Mouse (Mus musculus): Measurements from ENCODE around the gene Tnfrsf26. TPM values are rescaled to one million over a fixed set of nuclear protein-coding genes. Genes with fewer than 3 reads are reported as not detected.

The Tnfrsf26 gene
- total RNA-seq (2023) = 10 to 100 TPM; 28.2 to 33.1 TPM

DNA sequence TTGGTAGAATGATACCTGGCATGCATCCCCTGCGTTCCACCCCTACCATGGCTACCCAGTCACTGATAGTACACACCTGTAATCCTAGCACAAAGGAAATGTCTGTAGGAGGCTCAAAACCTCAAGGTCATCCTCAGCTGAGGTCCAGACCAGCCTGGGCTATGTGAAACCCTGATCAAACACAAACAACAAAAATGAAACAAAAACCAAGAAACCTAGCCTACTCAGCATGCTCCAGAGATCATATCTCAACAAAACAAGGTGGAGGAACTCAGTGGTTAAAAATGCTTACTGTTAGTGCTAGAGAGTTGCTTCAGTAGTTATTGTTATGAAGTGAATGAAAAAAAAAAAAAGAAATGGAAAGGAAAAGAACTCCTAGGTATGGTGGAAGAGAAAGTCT lies at the start of gene Tnfrsf26:
Gene Tnfrsf26 (minus strand): TSS at position 183 of the 400 bp plus-strand sequence.

DNA sequence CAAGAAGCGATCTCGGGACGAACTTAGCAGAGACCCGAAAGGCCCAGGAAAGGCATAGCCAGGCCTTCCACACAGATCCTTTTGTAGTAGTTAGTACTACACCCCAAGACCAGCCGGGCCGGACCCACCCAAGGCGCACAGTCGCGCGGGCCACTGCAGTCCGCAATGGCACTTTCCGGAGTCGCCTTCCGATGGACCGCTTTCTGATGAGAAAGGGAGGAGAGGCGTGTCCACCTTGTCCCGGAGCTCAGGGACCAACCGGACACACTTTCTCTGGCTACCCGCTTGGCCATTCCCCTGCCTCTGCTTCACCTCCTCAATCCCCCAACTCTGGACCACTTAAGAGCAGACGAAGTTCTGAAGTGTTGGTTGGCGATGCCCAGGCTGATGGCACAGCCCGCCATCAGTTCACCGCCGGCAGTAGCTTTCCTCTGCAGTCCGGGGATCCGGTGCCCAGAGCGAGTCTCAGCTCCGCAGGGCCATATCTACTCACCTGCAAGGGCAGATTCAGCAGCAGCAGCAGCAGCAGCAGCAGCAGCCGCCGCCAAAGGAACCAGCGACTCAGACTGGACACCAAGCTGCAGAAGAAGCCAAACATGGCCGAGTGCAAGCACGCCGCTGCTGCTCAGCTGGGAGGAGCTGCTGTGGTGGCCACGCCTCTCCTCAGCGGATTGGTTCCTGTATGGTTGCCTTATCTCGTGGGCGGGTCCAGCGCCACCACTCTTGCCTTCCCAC lies 20.7 kb upstream of the Tnfrsf26 start, which contains the start of gene Tnfrsf22:
Gene Tnfrsf22 (minus strand): TSS at position 628 of the 735 bp plus-strand sequence.

DNA sequence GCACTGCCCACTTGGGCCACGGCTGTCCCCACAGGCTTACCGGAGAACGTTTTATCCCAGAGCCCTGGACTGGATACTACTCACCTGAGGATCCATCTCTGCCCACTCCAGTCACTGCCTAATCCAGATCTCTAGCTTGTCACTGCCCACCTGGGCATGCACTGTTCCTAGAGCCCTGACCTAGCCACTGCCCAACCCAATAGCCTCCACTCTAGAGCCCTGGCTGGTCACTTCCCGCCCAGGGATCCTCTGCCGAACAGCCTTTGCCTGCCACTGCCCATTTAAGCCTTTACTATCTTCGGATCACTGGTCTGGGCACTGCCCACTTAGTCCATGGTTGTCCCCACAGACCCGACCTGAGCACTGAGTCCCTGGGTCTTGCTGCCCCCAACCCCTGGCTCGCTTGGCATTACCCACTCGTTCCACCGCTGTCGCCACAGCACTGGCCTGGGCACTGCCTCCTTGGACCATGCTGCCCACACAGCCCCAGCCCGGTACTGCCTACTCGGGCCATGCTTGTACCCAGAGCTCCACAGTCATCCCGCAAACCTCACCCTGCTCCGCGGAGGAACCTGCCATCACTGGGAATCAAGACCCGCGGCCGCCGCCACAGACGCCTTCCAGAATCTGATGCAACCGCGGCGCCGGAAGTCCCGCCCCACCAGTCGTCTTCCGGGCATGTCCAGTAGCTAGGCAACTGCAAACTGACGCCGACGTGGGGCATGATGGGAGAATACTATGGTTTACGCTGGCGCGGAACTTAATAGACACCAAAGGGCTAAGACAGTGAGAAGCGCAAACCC lies 28.9 kb downstream of the Tnfrsf26 start, which contains the start of gene Cars:
Gene Cars (minus strand): TSS at position 663 of the 803 bp plus-strand sequence.

Other genes with a start within 250 kb of the Tnfrsf26 start
- gene Cdkn1c, start 167.7 kb downstream of the Tnfrsf26 start, total RNA-seq (2023) = 1 to 10 TPM; 2.7 to 2.8 TPM
- gene Slc22a18, start 155.0 kb downstream of the Tnfrsf26 start, total RNA-seq (2023) = not detected
- gene Phlda2, start 125.6 kb downstream of the Tnfrsf26 start, total RNA-seq (2023) = not detected
- 100 to 1,000 TPM; 206 to 216 TPM for gene Nap1l4, start 79.6 kb downstream of the Tnfrsf26 start, total RNA-seq (2023)
- gene Cars, start 28.6 kb downstream of the Tnfrsf26 start, total RNA-seq (2023) = 10 to 100 TPM; 62.6 to 64.4 TPM
- 10 to 100 TPM; 15.1 to 22.9 TPM for gene Tnfrsf22, start 20.9 kb upstream of the Tnfrsf26 start, total RNA-seq (2023)
- gene Tnfrsf23, start 57.1 kb upstream of the Tnfrsf26 start, total RNA-seq (2023) = 1 to 10 TPM; 2.7 to 3.2 TPM
- 10 to 100 TPM; 40.1 to 45.0 TPM for gene Osbpl5, start 128.3 kb upstream of the Tnfrsf26 start, total RNA-seq (2023)
- gene Mrgprg, start 138.3 kb upstream of the Tnfrsf26 start, total RNA-seq (2023) = not detected
- 1 to 10 TPM; 1.1 TPM for gene Mrgpre, start 155.8 kb upstream of the Tnfrsf26 start, total RNA-seq (2023)
- 10 to 100 TPM; 11.0 to 16.2 TPM for gene Nadsyn1, start 194.1 kb upstream of the Tnfrsf26 start, total RNA-seq (2023)
- gene Dhcr7, start 194.4 kb upstream of the Tnfrsf26 start, total RNA-seq (2023) = 10 to 100 TPM; 34.3 to 35.2 TPM
- gene Gm498, start 238.1 kb upstream of the Tnfrsf26 start, total RNA-seq (2023) = not detected